Mouse (Mus musculus): Measurements from ENCODE around the gene Nav3. TPM values are rescaled to one million over a fixed set of nuclear protein-coding genes. Genes with fewer than 3 reads are reported as not detected.
"Not testable (repeated sequence)": the region's sequence is repeated elsewhere in the genome, so short reads cannot be mapped to it uniquely, and the experiment has no call there.

The Nav3 gene
- polyA plus RNA-seq, 1 experiment = 0.30 TPM

- WGBS = 8% methylated on average over 5 of the region's 5 CpGs
- TF ChIP-seq POLR2A (IDR thresholded peaks at IDR 0.05; ENCODE audit: low read depth, low read length) (no peak), CTCF (IDR thresholded peaks at IDR 0.05; ENCODE audit: extremely low read depth, insufficient read length, insufficient replicate concordance, low read depth, low read length) (no peak)
- H3K4me3 ChIP-seq (ENCODE audit: low read depth, low read length) = no peak overlapping the region
- H3K4me1 ChIP-seq (ENCODE audit: control insufficient read depth, insufficient read depth, insufficient read length, low read length) = no peaks in the 10 kb centered on the region
- H3K27me3 ChIP-seq (ENCODE audit: control insufficient read depth, insufficient read depth, low read length) = no peaks in the 10 kb centered on the region
- no peaks in the 10 kb centered on the region for H3K36me3 ChIP-seq (ENCODE audit: control insufficient read depth, insufficient read depth, low read length)
- H3K27ac ChIP-seq (ENCODE audit: insufficient read depth, low read depth, low read length) = no peak overlapping the region
Observed at GRCm38 (mm10) chr10:110085156-110085555, 370.8 kb downstream of the Nav3 start.

- 77% methylated on average over 5 of the region's 5 CpGs for WGBS
- no peaks in the 10 kb centered on the region for H3K27me3 ChIP-seq (ENCODE audit: control insufficient read depth, insufficient read depth, low read length)
- H3K36me3 ChIP-seq (ENCODE audit: control insufficient read depth, insufficient read depth, low read length) = no peaks in the 10 kb centered on the region
- H3K4me3 ChIP-seq (ENCODE audit: low read depth, low read length) = no peak overlapping the region
- TF ChIP-seq POLR2A (IDR thresholded peaks at IDR 0.05; ENCODE audit: low read depth, low read length) (no peak), CTCF (IDR thresholded peaks at IDR 0.05; ENCODE audit: extremely low read depth, insufficient read length, insufficient replicate concordance, low read depth, low read length) (no peak)
- H3K4me1 ChIP-seq (ENCODE audit: control insufficient read depth, insufficient read depth, insufficient read length, low read length) = no peaks in the 10 kb centered on the region
- no peak overlapping the region for H3K27ac ChIP-seq (ENCODE audit: insufficient read depth, low read depth, low read length)
Observed at GRCm38 (mm10) chr10:110076575-110076974, 379.4 kb downstream of the Nav3 start.

- Histone ChIP-seq H3K4me1 (ENCODE audit: control insufficient read depth, insufficient read depth, insufficient read length, low read length) (no peaks in the 10 kb centered on the region), H3K27me3 (ENCODE audit: control insufficient read depth, insufficient read depth, low read length) (no peaks in the 10 kb centered on the region), H3K27ac (ENCODE audit: insufficient read depth, low read depth, low read length) (no peak overlapping the region), H3K36me3 (ENCODE audit: control insufficient read depth, insufficient read depth, low read length) (no peaks in the 10 kb centered on the region), H3K4me3 (ENCODE audit: low read depth, low read length) (no peak overlapping the region)
- no peak for TF ChIP-seq CTCF (IDR thresholded peaks at IDR 0.05; ENCODE audit: extremely low read depth, insufficient read length, insufficient replicate concordance, low read depth, low read length)
- no peak for TF ChIP-seq POLR2A (IDR thresholded peaks at IDR 0.05; ENCODE audit: low read depth, low read length)
- WGBS = 48% methylated on average over 8 of the region's 8 CpGs
Observed at GRCm38 (mm10) chr10:110072355-110072754, 383.6 kb downstream of the Nav3 start.

DNA sequence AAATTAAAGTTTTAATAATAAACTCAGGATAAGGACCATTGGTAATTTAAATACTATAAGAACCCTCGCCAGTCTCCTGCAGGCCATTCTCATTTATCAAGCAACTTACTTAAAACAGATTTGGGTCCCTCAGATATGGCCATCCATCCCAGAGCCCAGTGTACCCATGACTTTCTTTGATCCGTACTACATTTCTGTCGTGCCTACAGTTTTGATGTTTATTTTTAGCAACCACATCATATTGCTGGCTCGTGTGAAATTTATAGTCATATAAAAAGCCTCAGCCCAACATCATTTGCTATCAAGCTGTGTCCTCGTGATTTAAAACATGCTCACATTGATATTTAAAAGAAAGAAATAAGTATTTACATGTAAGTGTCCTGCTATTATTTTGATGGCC lies 394.8 kb downstream of the Nav3 start:
- no peaks in the 10 kb centered on the region for H3K27me3 ChIP-seq (ENCODE audit: control insufficient read depth, insufficient read depth, low read length)
- no peak overlapping the region for H3K4me3 ChIP-seq (ENCODE audit: low read depth, low read length)
- H3K4me1 ChIP-seq (ENCODE audit: control insufficient read depth, insufficient read depth, insufficient read length, low read length) = no peaks in the 10 kb centered on the region
- 76% methylated on average over 5 of the region's 5 CpGs for WGBS
- TF ChIP-seq POLR2A (IDR thresholded peaks at IDR 0.05; ENCODE audit: low read depth, low read length) (no peak), CTCF (IDR thresholded peaks at IDR 0.05; ENCODE audit: extremely low read depth, insufficient read length, insufficient replicate concordance, low read depth, low read length) (no peak)
- no peak overlapping the region for H3K27ac ChIP-seq (ENCODE audit: insufficient read depth, low read depth, low read length)
- H3K36me3 ChIP-seq (ENCODE audit: control insufficient read depth, insufficient read depth, low read length) = no peaks in the 10 kb centered on the region

DNA sequence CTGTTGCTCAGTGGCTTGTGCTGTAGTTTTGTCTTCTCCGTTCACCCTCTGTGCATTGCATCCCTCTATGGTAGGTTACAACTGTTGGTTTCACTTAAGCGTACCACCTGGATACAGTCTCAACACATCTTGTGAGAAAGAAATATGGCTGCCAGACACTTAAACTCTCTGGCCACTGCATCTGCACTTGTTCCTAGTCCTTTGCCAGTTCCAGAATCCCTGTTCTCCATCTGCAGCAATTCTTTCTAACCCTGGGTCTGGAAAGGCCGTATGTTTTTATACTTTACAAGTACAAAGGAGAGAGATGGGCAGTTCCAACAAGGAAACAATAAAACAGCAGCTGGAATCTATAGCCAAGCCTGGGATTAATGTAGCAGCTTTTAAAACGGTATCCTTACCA lies 418.5 kb downstream of the Nav3 start:
- 76% methylated on average over 4 of the region's 4 CpGs for WGBS
- no peaks in the 10 kb centered on the region for H3K4me1 ChIP-seq (ENCODE audit: control insufficient read depth, insufficient read depth, insufficient read length, low read length)

DNA sequence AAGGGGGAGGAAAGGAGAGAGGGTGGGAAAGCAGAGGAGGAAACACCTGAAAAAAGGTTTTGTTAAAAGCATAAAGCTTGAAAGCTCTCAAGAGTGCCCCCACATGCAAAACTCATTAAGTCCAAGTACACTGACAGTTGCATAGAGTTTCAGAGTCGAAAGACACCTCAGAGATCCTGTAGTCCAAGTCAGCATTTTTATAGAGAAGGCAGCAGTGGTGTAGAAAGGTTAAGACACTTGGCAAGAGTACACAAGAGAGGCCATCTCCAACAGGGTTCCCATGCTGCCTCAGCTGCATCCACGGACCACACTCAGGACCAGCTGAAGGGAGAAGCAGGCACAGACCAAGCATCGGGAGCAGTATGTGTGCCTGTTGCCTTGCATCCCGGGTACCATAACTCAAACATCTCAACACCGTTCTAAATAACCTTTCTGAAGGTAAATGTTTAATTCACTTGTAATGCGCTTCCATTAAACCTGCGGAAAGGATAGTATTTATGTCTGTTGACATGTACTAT lies 421.4 kb downstream of the Nav3 start:
- H3K4me3 ChIP-seq (ENCODE audit: low read depth, low read length) = no peak overlapping the region
- H3K27ac ChIP-seq (ENCODE audit: insufficient read depth, low read depth, low read length) = no peak overlapping the region
- no peaks in the 10 kb centered on the region for H3K4me1 ChIP-seq (ENCODE audit: control insufficient read depth, insufficient read depth, insufficient read length, low read length)
- WGBS = 82% methylated on average over 7 of the region's 7 CpGs
- no peaks in the 10 kb centered on the region for H3K36me3 ChIP-seq (ENCODE audit: control insufficient read depth, insufficient read depth, low read length)
- H3K27me3 ChIP-seq (ENCODE audit: control insufficient read depth, insufficient read depth, low read length) = no peaks in the 10 kb centered on the region
- no peak for TF ChIP-seq CTCF (IDR thresholded peaks at IDR 0.05; ENCODE audit: extremely low read depth, insufficient read length, insufficient replicate concordance, low read depth, low read length)
- no peak for TF ChIP-seq POLR2A (IDR thresholded peaks at IDR 0.05; ENCODE audit: low read depth, low read length)

More for the DNA sequence above, 418.5 kb downstream of the Nav3 start:
- no peaks in the 10 kb centered on the region for H3K36me3 ChIP-seq (ENCODE audit: control insufficient read depth, insufficient read depth, low read length)
- no peak overlapping the region for H3K27ac ChIP-seq (ENCODE audit: insufficient read depth, low read depth, low read length)
- no peak for TF ChIP-seq POLR2A (IDR thresholded peaks at IDR 0.05; ENCODE audit: low read depth, low read length)
- no peak for TF ChIP-seq CTCF (IDR thresholded peaks at IDR 0.05; ENCODE audit: extremely low read depth, insufficient read length, insufficient replicate concordance, low read depth, low read length)
- no peak overlapping the region for H3K4me3 ChIP-seq (ENCODE audit: low read depth, low read length)
- H3K27me3 ChIP-seq (ENCODE audit: control insufficient read depth, insufficient read depth, low read length) = no peaks in the 10 kb centered on the region

- WGBS = 59% methylated on average over 2 of the region's 2 CpGs
- H3K4me1 ChIP-seq (ENCODE audit: control insufficient read depth, insufficient read depth, insufficient read length, low read length); H3K4me3 ChIP-seq (ENCODE audit: low read depth, low read length); H3K27me3 ChIP-seq (ENCODE audit: control insufficient read depth, insufficient read depth, low read length); H3K27ac ChIP-seq (ENCODE audit: insufficient read depth, low read depth, low read length); H3K36me3 ChIP-seq (ENCODE audit: control insufficient read depth, insufficient read depth, low read length): not testable (repeated sequence)
Observed at GRCm38 (mm10) chr10:110024897-110025296, 431.1 kb downstream of the Nav3 start.

DNA sequence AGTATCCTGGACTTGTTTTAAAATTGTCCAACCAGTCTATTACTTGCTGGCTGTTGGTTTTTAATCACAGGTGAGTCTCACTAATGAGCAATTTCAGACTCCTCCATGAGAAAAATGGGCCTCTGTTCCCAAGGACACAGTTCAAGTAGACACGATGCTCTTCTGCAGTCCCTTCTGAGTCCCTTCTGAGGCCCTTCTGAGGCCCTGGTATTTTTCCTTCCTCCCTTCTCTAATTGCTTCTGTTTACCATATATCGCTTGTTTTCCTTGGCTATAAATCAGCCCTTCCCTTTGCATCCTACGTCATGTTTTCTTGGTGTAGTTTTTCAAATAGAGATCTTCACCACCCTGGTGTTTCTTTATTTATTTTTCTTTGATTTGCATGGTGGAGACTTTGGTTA lies 433.9 kb downstream of the Nav3 start:
- no peak overlapping the region for H3K27ac ChIP-seq (ENCODE audit: insufficient read depth, low read depth, low read length)
- no peaks in the 10 kb centered on the region for H3K27me3 ChIP-seq (ENCODE audit: control insufficient read depth, insufficient read depth, low read length)
- no peak for TF ChIP-seq CTCF (IDR thresholded peaks at IDR 0.05; ENCODE audit: extremely low read depth, insufficient read length, insufficient replicate concordance, low read depth, low read length)
- no peak for TF ChIP-seq POLR2A (IDR thresholded peaks at IDR 0.05; ENCODE audit: low read depth, low read length)
- H3K4me3 ChIP-seq (ENCODE audit: low read depth, low read length) = no peak overlapping the region
- H3K36me3 ChIP-seq (ENCODE audit: control insufficient read depth, insufficient read depth, low read length) = no peaks in the 10 kb centered on the region
- 76% methylated on average over 3 of the region's 3 CpGs for WGBS
- no peaks in the 10 kb centered on the region for H3K4me1 ChIP-seq (ENCODE audit: control insufficient read depth, insufficient read depth, insufficient read length, low read length)
